Mouse (Mus musculus) liver, embryonic 15.5 days (tissue): ENCODE results near the gene Yy2. TPM values are rescaled to one million over a fixed set of nuclear protein-coding genes. Genes with fewer than 3 reads are reported as not detected.

Experiments
- ATAC-seq: fragments of 200-750 bp; cut with Nextera tagmentation; 2 replicates; pipeline ENCODE4 v1.8.0; 2017; ENCODE audit warnings: moderate number of reproducible peaks, mild to moderate bottlenecking, moderate library complexity; ENCODE audit not compliant: insufficient read depth
- H3K27ac ChIP-seq: fragments of 300-500 bp; sonication (generic); replicated peaks from 2 replicates; pipeline ENCODE4 v1.5.1; 2015; ENCODE audit warnings: mild to moderate bottlenecking, inconsistent platforms
- H3K27me3 ChIP-seq: fragments of 300-500 bp; sonication (generic); 2 replicates; pipeline ENCODE4 v1.6.1; 2015; ENCODE audit warnings: mild to moderate bottlenecking, inconsistent platforms
- H3K36me3 ChIP-seq: fragments of 300-500 bp; sonication (generic); replicated peaks from 2 replicates; pipeline ENCODE4 v1.6.1; 2015; ENCODE audit warnings: moderate library complexity, mild to moderate bottlenecking, inconsistent platforms
- H3K4me1 ChIP-seq: fragments of 300-500 bp; sonication (generic); replicated peaks from 2 replicates; pipeline ENCODE4 v1.6.1; 2015; ENCODE audit warnings: inconsistent platforms
- H3K4me2 ChIP-seq: fragments of 300-500 bp; sonication (generic); 2 replicates; pipeline ENCODE4 v1.6.1; 2015; ENCODE audit warnings: moderate library complexity, mild to moderate bottlenecking, inconsistent platforms
- H3K4me3 ChIP-seq: fragments of 300-500 bp; sonication (generic); replicated peaks from 2 replicates; pipeline ENCODE4 v1.5.1; 2015; ENCODE audit warnings: mild to moderate bottlenecking, inconsistent platforms
- H3K9ac ChIP-seq: fragments of 300-500 bp; sonication (generic); 2 replicates; pipeline ENCODE4 v1.6.1; 2015; ENCODE audit warnings: moderate library complexity, mild to moderate bottlenecking, inconsistent platforms
- H3K9me3 ChIP-seq: fragments of 300-500 bp; sonication (generic); replicated peaks from 2 replicates; pipeline ENCODE4 v1.6.1; 2016; ENCODE audit warnings: inconsistent platforms
- WGBS: fragments of 180-500 bp; shearing (Covaris S2); methylation state at CpG from one replicate; pipeline ENCODE4 v1.1.7; 2015; ENCODE audit warnings: mixed read lengths; ENCODE audit not compliant: insufficient replicate concordance; 5-methylcytosine and 5-hydroxymethylcytosine counted together
- polyA plus RNA-seq: library from polyadenylated mRNA; unstranded; fragments of >200 nt; fragmentation: Nextera tagmentation; extraction: Ambion mirVana; gene quantifications from 2 replicates; pipeline ENCODE4 v1.2.1, GENCODE M21; 2015

Gene Yy2
- polyA plus RNA-seq, result 0.46 and 0.66 TPM in 2 replicates

DNA sequence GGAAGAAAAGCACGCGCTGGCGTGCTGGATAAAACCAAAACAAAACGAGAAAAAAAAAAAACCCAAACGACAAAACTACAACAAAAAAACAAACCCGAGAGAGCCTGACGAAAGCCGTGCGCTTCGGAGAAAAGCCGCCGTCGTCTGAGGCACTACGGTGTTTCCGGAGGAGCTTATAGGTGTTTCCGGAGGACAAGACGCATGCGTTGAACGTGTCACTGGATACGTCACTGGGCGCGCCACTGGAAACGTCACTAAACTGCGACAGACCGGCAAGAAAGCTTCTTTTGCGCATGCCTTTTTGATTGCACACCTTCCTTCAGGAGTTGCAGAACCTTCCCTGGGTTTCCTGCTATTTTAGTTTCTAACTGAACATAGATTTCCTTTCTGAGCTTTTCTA lies at the start of gene Yy2:
Yy2 (minus strand) TSS at position 146 of the 400 bp plus-strand sequence.
- Histone ChIP-seq H3K27ac (no peak within 1 kb of the TSS), H3K9ac (no peak within 1 kb of the TSS), H3K27me3 (no peaks in the 10 kb centered on the region), H3K4me2 (no peak within 1 kb of the TSS), H3K4me1 (no peaks in the 10 kb centered on the region), H3K36me3 (0 out of 2 replicates have a peak, but pooled peaks cover 7% of the 10 kb centered on the region), H3K9me3 (no peaks in the 10 kb centered on the region), H3K4me3 (no peak within 1 kb of the TSS)
- WGBS, result 77% methylated on average over 26 of the region's 26 CpGs
- ATAC-seq, result no peak

DNA sequence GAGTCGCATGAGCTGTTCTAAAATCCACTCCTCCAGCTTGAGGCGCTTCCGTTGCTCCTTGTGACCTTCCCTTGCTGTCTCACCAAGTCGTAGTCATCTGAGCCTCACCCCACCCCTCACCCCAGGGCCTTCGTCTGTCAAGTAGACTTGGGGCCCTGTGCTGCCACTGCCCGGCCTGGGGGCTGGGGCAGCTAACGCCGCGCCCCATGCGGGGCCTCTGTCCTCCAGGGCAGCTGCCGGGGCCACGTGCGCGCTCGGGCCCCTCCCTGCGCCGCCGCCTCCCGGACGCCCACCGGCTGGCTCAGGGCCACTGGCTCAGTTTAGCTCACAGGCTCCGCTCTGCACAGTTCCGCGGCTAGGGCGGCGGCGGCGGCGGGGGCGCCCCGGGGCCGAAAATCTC lies 44.1 kb upstream of the Yy2 start:
- no peaks in the 10 kb centered on the region for H3K4me1 ChIP-seq
- H3K9me3 ChIP-seq, result no peaks in the 10 kb centered on the region
- H3K4me2 ChIP-seq, result peak overlapping the region; percentile 39
- WGBS, result 23% methylated on average over 30 of the region's 32 CpGs
- H3K27ac ChIP-seq, result no peak overlapping the region
- H3K36me3 ChIP-seq, result no peaks in the 10 kb centered on the region
- H3K4me3 ChIP-seq, result no peak overlapping the region
- no peak for ATAC-seq
- no peaks in the 10 kb centered on the region for H3K27me3 ChIP-seq
- no peak overlapping the region for H3K9ac ChIP-seq

DNA sequence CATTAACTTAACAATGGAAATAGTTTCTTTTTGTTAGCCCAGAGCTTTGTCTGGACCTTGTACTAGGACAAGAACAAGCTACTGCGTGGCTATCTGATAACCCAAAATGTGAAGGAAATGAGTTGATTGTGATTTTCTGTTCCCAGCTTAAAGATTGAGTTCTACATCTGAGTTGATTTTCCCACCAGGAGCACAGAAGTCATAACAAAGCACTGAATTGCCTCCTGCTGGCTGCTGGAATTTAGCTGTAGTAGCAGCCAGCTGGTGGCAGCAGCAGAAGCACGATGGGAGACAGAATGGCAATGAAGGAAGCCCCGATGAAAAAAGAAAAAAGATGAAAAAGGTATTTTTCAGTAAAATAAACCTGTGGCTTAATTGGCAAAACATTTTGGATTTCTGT lies 32.7 kb upstream of the Yy2 start:
- no peaks in the 10 kb centered on the region for H3K9me3 ChIP-seq
- 20% methylated on average over 3 of the region's 3 CpGs for WGBS
- H3K4me3 ChIP-seq, result no peak overlapping the region
- no peak overlapping the region for H3K9ac ChIP-seq
- no peak for ATAC-seq
- no peaks in the 10 kb centered on the region for H3K27me3 ChIP-seq
- H3K4me1 ChIP-seq, result peaks cover 8% of the 10 kb centered on the region; the same call in 1 of the 2 replicates
- H3K4me2 ChIP-seq, result no peak overlapping the region
- H3K27ac ChIP-seq, result no peak overlapping the region
- no peaks in the 10 kb centered on the region for H3K36me3 ChIP-seq

DNA sequence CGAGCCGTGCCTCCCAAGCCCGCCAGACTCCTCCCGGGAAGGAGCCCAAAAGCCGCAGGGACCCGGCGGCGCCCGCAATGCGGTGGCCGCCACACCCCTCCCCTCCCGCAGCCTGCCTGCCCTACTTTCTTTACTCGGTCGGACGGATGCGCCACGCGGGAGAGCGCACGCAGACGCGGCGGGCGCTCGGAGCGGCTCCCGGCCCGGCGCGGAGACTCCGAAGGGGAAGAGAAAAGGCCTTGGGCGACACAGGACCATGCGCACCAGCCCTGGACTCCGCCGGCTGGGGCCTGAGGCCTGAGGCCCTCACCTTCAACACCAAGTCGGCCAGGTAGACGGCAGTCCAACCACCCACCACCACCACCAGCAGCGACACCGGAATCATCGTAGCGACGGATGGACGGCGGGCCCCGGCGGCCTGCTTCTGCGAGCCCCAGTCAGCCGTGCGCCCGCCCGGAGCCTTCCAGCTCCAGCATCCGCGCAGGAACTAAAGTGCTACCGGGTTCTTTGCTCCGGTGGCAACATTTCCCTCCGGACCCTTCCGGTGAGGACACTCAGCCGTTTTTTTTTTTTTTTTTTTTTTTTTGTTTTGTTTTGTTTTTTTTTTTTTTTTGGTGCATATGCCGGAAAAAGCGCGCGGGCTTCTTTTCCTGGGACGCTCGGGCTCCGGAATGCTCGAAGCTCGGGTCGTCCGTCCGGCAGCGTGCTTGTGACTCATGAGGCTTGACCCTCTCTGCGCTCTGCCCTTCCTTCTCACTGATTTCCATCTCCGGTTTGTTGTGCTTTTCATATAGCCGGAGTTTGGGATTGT lies 29.6 kb upstream of the Yy2 start, which contains the start of gene Mbtps2:
Mbtps2 (minus strand) TSS at position 530 of the 811 bp plus-strand sequence.
- no peaks in the 10 kb centered on the region for H3K36me3 ChIP-seq
- H3K27me3 ChIP-seq, result no peaks in the 10 kb centered on the region
- H3K9ac ChIP-seq, result peak within 1 kb of the TSS; percentile 58; the same call in 1 of the 2 replicates
- H3K4me2 ChIP-seq, result peak within 1 kb of the TSS; percentile 67
- H3K4me3 ChIP-seq, result peak within 1 kb of the TSS; percentile 64
- WGBS, result 13% methylated on average over 72 of the region's 74 CpGs
- H3K9me3 ChIP-seq, result no peaks in the 10 kb centered on the region
- ATAC-seq, result peak; percentile 85
- H3K27ac ChIP-seq, result peak within 1 kb of the TSS; percentile 71
- peaks cover 8% of the 10 kb centered on the region; the same call in 1 of the 2 replicates for H3K4me1 ChIP-seq

DNA sequence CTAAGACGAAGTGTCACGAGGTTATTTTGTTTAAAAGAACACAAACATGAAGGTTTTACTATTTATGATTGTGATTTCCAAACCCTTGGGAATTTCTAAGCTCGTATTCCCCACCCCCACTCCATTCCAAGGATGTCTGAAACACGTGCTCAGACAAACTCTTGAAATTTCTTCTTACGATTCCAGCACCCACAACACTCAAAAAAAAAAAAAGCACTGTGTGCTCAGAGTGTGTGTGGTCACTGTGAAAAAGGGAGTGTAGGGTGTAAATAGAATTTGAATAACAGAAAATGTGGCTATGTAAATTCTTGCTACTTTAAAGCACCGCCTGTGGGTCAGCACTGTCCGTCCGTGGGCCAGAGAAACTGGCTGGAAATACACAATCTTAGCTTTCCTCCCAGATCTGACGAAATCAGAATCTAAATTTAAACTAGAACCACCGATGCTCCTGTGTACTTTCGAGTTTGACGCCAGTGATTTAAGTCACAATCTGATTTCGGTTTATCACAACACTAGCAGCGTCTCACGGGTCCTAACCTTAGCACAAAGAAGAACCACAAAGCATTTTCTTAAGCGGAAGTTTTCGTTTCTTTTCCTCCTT lies 28.9 kb upstream of the Yy2 start:
- Histone ChIP-seq H3K4me2 (peak overlapping the region; percentile 67), H3K4me1 (peaks cover 8% of the 10 kb centered on the region; the same call in 1 of the 2 replicates), H3K27ac (peak overlapping the region; percentile 71), H3K27me3 (no peaks in the 10 kb centered on the region), H3K36me3 (no peaks in the 10 kb centered on the region), H3K4me3 (peak overlapping the region; percentile 64), H3K9ac (peak overlapping the region; percentile 58; the same call in 1 of the 2 replicates), H3K9me3 (no peaks in the 10 kb centered on the region)
- no peak for ATAC-seq
- 14% methylated on average over 17 of the region's 17 CpGs for WGBS

DNA sequence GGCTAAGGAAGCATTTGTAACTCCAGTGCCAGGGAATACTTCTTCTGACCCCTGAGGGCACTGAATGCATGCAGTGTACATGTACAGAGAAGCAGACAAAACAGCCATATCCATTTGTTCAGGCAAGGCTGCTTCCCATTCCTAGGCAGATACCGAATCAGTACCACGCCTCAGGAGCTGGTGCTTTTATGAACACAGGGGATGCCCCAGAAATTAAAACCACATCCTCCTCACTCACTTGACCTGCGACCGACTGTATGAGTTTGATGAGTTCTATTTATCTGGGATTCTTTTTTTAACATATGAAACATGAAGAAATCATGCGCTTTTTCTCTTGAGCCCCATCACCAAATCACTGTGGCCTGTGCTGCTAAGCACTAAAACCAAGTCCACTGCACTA lies 28.0 kb upstream of the Yy2 start:
- WGBS, result 41% methylated on average over 5 of the region's 5 CpGs
- H3K9ac ChIP-seq, result no peak overlapping the region
- ATAC-seq, result no peak

DNA sequence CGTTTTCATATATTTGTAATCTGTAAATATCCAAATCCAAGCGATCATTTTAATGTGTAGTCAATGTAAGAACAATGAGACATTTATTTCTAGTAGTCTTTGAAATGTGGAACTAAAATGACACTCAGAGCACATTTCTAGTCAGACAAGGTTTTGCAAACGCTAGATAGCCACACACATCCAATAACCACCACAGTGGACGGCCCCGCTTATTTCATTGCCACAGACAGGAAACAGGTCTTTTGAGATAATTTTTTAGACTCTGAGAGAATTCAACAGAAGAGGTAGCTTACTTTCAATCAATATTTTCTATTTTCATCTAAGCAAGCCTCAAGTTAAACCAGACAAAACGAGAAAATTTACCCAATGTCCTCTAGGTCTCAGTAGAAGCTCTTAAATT lies 27.1 kb upstream of the Yy2 start:
- no peak overlapping the region for H3K4me3 ChIP-seq
- H3K27ac ChIP-seq, result no peak overlapping the region
- H3K9ac ChIP-seq, result no peak overlapping the region
- H3K4me1 ChIP-seq, result peaks cover 8% of the 10 kb centered on the region; the same call in 1 of the 2 replicates
- H3K36me3 ChIP-seq, result no peaks in the 10 kb centered on the region
- no peaks in the 10 kb centered on the region for H3K27me3 ChIP-seq
- H3K9me3 ChIP-seq, result no peaks in the 10 kb centered on the region
- no peak for ATAC-seq
- 26% methylated on average over 6 of the region's 6 CpGs for WGBS
- H3K4me2 ChIP-seq, result no peak overlapping the region

More for the DNA sequence above, 28.0 kb upstream of the Yy2 start:
- peak overlapping the region; percentile 67; the same call in 1 of the 2 replicates for H3K4me2 ChIP-seq
- no peaks in the 10 kb centered on the region for H3K27me3 ChIP-seq
- H3K9me3 ChIP-seq, result no peaks in the 10 kb centered on the region
- no peak overlapping the region for H3K27ac ChIP-seq
- no peak overlapping the region for H3K4me3 ChIP-seq
- H3K36me3 ChIP-seq, result no peaks in the 10 kb centered on the region
- H3K4me1 ChIP-seq, result peaks cover 8% of the 10 kb centered on the region; the same call in 1 of the 2 replicates

DNA sequence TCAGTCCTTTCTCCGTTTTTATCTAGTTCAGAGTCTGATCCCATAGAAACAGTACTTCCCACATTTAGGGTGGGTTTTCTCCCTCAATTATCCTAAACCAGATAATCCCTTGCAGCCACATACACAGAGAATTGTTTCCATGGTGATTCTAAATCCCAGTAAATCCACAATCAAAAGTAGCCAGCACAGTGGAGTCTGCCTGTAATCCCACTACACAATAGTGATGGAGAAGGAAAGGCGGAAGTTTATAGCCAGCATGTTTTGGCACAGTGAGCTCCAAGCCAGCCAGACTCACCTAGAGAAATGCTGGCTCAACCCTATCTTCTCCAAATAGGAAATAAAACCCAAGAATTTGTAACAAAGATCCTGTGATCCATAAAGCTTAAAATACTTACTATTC lies 25.8 kb upstream of the Yy2 start:
- H3K9ac ChIP-seq, result no peak overlapping the region
- H3K27ac ChIP-seq, result no peak overlapping the region
- H3K4me1 ChIP-seq, result peaks cover 8% of the 10 kb centered on the region; the same call in 1 of the 2 replicates
- ATAC-seq, result no peak
- H3K4me3 ChIP-seq, result no peak overlapping the region
- H3K4me2 ChIP-seq, result no peak overlapping the region
- WGBS, result 49% methylated on average over 2 of the region's 2 CpGs
- no peaks in the 10 kb centered on the region for H3K27me3 ChIP-seq
- no peaks in the 10 kb centered on the region for H3K36me3 ChIP-seq
- no peaks in the 10 kb centered on the region for H3K9me3 ChIP-seq

DNA sequence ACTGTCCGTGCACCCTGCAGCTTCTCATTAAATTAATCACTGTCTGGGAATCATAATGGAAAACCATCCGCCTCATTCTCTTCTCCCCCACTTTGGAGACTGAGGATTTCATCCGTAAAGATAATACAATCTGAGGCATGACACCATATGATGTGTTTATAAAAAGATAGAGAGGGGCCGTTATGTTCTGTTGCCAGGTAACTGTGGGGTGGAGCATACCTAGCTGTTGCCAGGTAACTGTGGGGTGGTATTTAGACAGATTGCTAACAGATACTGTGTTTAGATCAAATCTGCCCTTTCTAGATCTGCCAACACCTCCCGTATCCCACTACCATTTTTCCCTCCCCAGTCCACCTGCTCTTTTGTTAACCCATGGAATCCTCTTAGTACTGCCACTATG lies 18.2 kb upstream of the Yy2 start:
- WGBS, result 62% methylated on average over 5 of the region's 5 CpGs
- no peak for ATAC-seq
- Histone ChIP-seq H3K4me3 (no peak overlapping the region), H3K4me2 (no peak overlapping the region), H3K27me3 (no peaks in the 10 kb centered on the region), H3K9me3 (no peaks in the 10 kb centered on the region), H3K27ac (no peak overlapping the region), H3K9ac (no peak overlapping the region), H3K4me1 (no peaks in the 10 kb centered on the region), H3K36me3 (no peaks in the 10 kb centered on the region)

DNA sequence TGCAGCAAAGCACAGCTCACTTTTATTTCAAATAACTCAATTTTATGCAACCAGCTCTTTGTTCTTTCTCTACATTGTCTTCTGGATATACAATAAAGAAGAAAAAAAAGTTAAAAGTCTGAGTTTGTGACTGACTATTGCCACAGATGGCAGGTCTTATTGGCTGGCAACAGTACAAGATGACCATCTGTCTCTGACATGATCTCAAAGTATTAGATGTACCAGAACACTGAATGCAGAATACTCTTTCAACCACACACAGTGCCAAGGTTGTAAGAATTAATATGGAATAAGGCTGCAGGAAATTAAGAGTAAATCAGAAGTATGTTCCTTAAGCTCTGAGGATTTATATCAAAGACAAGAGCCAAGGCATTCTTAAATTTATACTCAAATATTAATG lies 17.6 kb upstream of the Yy2 start:
- Histone ChIP-seq H3K9ac (no peak overlapping the region), H3K4me3 (no peak overlapping the region), H3K4me2 (no peak overlapping the region), H3K9me3 (no peaks in the 10 kb centered on the region), H3K36me3 (no peaks in the 10 kb centered on the region), H3K27ac (no peak overlapping the region), H3K27me3 (no peaks in the 10 kb centered on the region), H3K4me1 (no peaks in the 10 kb centered on the region)
- no peak for ATAC-seq

DNA sequence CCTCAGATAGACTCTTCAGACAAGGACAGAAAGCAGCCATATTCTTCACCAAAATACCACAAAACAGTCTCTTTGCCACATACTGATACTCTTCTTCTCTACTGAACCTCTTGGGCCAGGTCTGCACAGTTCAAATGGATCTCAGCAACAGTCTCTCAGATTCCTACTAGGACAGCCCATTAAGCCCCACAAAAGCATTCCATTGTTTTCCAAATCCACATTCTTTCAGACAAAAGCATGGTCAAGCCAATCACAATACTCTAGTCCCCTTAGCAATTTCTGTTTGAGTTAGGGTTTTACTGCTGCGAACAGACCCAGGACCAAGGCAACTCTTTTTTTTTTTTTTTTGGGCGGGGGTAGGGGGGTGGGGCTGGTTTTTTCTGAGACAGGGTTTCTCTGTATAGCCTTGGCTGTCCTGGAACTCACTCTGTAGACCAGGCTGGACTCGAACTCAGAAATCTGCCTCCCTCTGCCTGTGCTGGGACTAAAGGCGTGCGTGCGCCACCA lies 10.4 kb upstream of the Yy2 start:
- Histone ChIP-seq H3K4me1 (no peaks in the 10 kb centered on the region), H3K9ac (no peak overlapping the region), H3K27ac (no peak overlapping the region), H3K9me3 (no peaks in the 10 kb centered on the region), H3K4me3 (no peak overlapping the region), H3K36me3 (no peaks in the 10 kb centered on the region), H3K27me3 (no peaks in the 10 kb centered on the region), H3K4me2 (no peak overlapping the region)
- ATAC-seq, result no peak
- 72% methylated on average over 6 of the region's 6 CpGs for WGBS
